Mouse (Mus musculus): ENCODE data around the gene Fxyd1. TPM values are rescaled to one million over a fixed set of nuclear protein-coding genes. Genes with fewer than 3 reads are reported as not detected.
A peak's percentile ranks its signal among the peaks of the same experiment; 100 is the strongest.

Gene Fxyd1
- polyA plus RNA-seq, 1 experiment from 2014 or later, result 1,006 TPM

- Histone ChIP-seq H3K9ac (ENCODE audit: low read length) (no peak overlapping the region), H3K4me2 (ENCODE audit: low read depth, low read length) (no peak overlapping the region), H3K9me3 (replicated peaks; ENCODE audit: control insufficient read depth, low read length) (no peaks in the 10 kb centered on the region; the same call in 1 of the 2 replicates), H3K4me1 (ENCODE audit: control insufficient read depth, insufficient read depth, low read length) (peaks cover 4% of the 10 kb centered on the region), H3K36me3 (ENCODE audit: control insufficient read depth, insufficient read depth) (no peaks in the 10 kb centered on the region), H3K27me3 (ENCODE audit: control insufficient read depth, insufficient read depth, low read length) (no peaks in the 10 kb centered on the region), H3K4me3 (ENCODE audit: low read length) (no peak overlapping the region), H3K27ac (ENCODE audit: low read length) (no peak overlapping the region)
- ATAC-seq (replicated peaks; ENCODE audit: extremely low read depth, insufficient read depth, low FRiP score), result no peak
- 36% methylated on average over 1 of the region's 1 CpGs for WGBS
These were observed 24.1 kb upstream of the Fxyd1 start for GRCm38 (mm10) chr7:31081106-31081505.

GRCm38 (mm10) chr7:31080611-31081010 is 23.6 kb upstream of the Fxyd1 start:
- Histone ChIP-seq H3K9me3 (replicated peaks; ENCODE audit: control insufficient read depth, low read length) (no peaks in the 10 kb centered on the region; the same call in 1 of the 2 replicates), H3K36me3 (ENCODE audit: control insufficient read depth, insufficient read depth) (no peaks in the 10 kb centered on the region), H3K4me3 (ENCODE audit: low read length) (no peak overlapping the region), H3K27ac (ENCODE audit: low read length) (no peak overlapping the region), H3K27me3 (ENCODE audit: control insufficient read depth, insufficient read depth, low read length) (no peaks in the 10 kb centered on the region), H3K9ac (ENCODE audit: low read length) (no peak overlapping the region), H3K4me2 (ENCODE audit: low read depth, low read length) (no peak overlapping the region), H3K4me1 (ENCODE audit: control insufficient read depth, insufficient read depth, low read length) (peaks cover 4% of the 10 kb centered on the region)
- no peak for ATAC-seq (replicated peaks; ENCODE audit: extremely low read depth, insufficient read depth, low FRiP score)
- 60% methylated on average over 3 of the region's 3 CpGs for WGBS

- Histone ChIP-seq H3K27me3 (ENCODE audit: control insufficient read depth, insufficient read depth, low read length) (no peaks in the 10 kb centered on the region), H3K4me3 (ENCODE audit: low read length) (no peak overlapping the region), H3K4me1 (ENCODE audit: control insufficient read depth, insufficient read depth, low read length) (no peaks in the 10 kb centered on the region; the same call in 1 of the 2 replicates), H3K9ac (ENCODE audit: low read length) (no peak overlapping the region), H3K4me2 (ENCODE audit: low read depth, low read length) (no peak overlapping the region), H3K27ac (ENCODE audit: low read length) (no peak overlapping the region), H3K36me3 (ENCODE audit: control insufficient read depth, insufficient read depth) (no peaks in the 10 kb centered on the region), H3K9me3 (replicated peaks; ENCODE audit: control insufficient read depth, low read length) (no peaks in the 10 kb centered on the region; the same call in 1 of the 2 replicates)
- ATAC-seq (replicated peaks; ENCODE audit: extremely low read depth, insufficient read depth, low FRiP score), result no peak
- 79% methylated on average over 8 of the region's 8 CpGs for WGBS
These were observed 22.7 kb upstream of the Fxyd1 start for GRCm38 (mm10) chr7:31079670-31080069.

GRCm38 (mm10) chr7:31077885-31078445 is 21.0 kb upstream of the Fxyd1 start:
- no peak overlapping the region for H3K9ac ChIP-seq (ENCODE audit: low read length)
- no peaks in the 10 kb centered on the region for H3K4me1 ChIP-seq (ENCODE audit: control insufficient read depth, insufficient read depth, low read length)
- ATAC-seq (replicated peaks; ENCODE audit: extremely low read depth, insufficient read depth, low FRiP score), result no peak
- H3K36me3 ChIP-seq (ENCODE audit: control insufficient read depth, insufficient read depth), result no peaks in the 10 kb centered on the region
- WGBS, result 30% methylated on average over 5 of the region's 5 CpGs
- H3K4me3 ChIP-seq (ENCODE audit: low read length), result no peak overlapping the region
- no peaks in the 10 kb centered on the region; the same call in 1 of the 2 replicates for H3K9me3 ChIP-seq (replicated peaks; ENCODE audit: control insufficient read depth, low read length)
- H3K4me2 ChIP-seq (ENCODE audit: low read depth, low read length), result no peak overlapping the region
- no peak overlapping the region for H3K27ac ChIP-seq (ENCODE audit: low read length)
- no peaks in the 10 kb centered on the region for H3K27me3 ChIP-seq (ENCODE audit: control insufficient read depth, insufficient read depth, low read length)

- Histone ChIP-seq H3K36me3 (ENCODE audit: control insufficient read depth, insufficient read depth) (no peaks in the 10 kb centered on the region), H3K4me2 (ENCODE audit: low read depth, low read length) (no peak overlapping the region), H3K4me1 (ENCODE audit: control insufficient read depth, insufficient read depth, low read length) (no peaks in the 10 kb centered on the region), H3K9me3 (replicated peaks; ENCODE audit: control insufficient read depth, low read length) (no peaks in the 10 kb centered on the region; the same call in 1 of the 2 replicates), H3K27ac (ENCODE audit: low read length) (no peak overlapping the region), H3K27me3 (ENCODE audit: control insufficient read depth, insufficient read depth, low read length) (no peaks in the 10 kb centered on the region), H3K9ac (ENCODE audit: low read length) (no peak overlapping the region), H3K4me3 (ENCODE audit: low read length) (no peak overlapping the region)
- WGBS, result 55% methylated on average over 6 of the region's 6 CpGs
- no peak for ATAC-seq (replicated peaks; ENCODE audit: extremely low read depth, insufficient read depth, low FRiP score)
These were observed 20.5 kb upstream of the Fxyd1 start for GRCm38 (mm10) chr7:31077470-31077869.

GRCm38 (mm10) chr7:31076492-31076891 is 19.5 kb upstream of the Fxyd1 start, which contains the start of gene Fxyd3:
Fxyd3 (minus strand) TSS chr7:31076704.
- Histone ChIP-seq H3K36me3 (ENCODE audit: control insufficient read depth, insufficient read depth) (no peaks in the 10 kb centered on the region), H3K9ac (ENCODE audit: low read length) (no peak within 1 kb of the TSS), H3K27ac (ENCODE audit: low read length) (no peak within 1 kb of the TSS), H3K27me3 (ENCODE audit: control insufficient read depth, insufficient read depth, low read length) (no peaks in the 10 kb centered on the region), H3K9me3 (replicated peaks; ENCODE audit: control insufficient read depth, low read length) (no peaks in the 10 kb centered on the region; the same call in 1 of the 2 replicates), H3K4me2 (ENCODE audit: low read depth, low read length) (peak within 1 kb of the TSS; percentile 10; the same call in 1 of the 2 replicates), H3K4me3 (ENCODE audit: low read length) (no peak within 1 kb of the TSS), H3K4me1 (ENCODE audit: control insufficient read depth, insufficient read depth, low read length) (no peaks in the 10 kb centered on the region)
- 51% methylated on average over 5 of the region's 5 CpGs for WGBS
- no peak for ATAC-seq (replicated peaks; ENCODE audit: extremely low read depth, insufficient read depth, low FRiP score)

- H3K4me2 ChIP-seq (ENCODE audit: low read depth, low read length), result no peak overlapping the region
- no peak overlapping the region for H3K27ac ChIP-seq (ENCODE audit: low read length)
- no peak overlapping the region for H3K9ac ChIP-seq (ENCODE audit: low read length)
- H3K4me3 ChIP-seq (ENCODE audit: low read length), result no peak overlapping the region
- ATAC-seq (replicated peaks; ENCODE audit: extremely low read depth, insufficient read depth, low FRiP score), result no peak
- no peaks in the 10 kb centered on the region for H3K36me3 ChIP-seq (ENCODE audit: control insufficient read depth, insufficient read depth)
- no peaks in the 10 kb centered on the region for H3K4me1 ChIP-seq (ENCODE audit: control insufficient read depth, insufficient read depth, low read length)
- no peaks in the 10 kb centered on the region for H3K9me3 ChIP-seq (replicated peaks; ENCODE audit: control insufficient read depth, low read length)
- 71% methylated on average over 5 of the region's 5 CpGs for WGBS
- H3K27me3 ChIP-seq (ENCODE audit: control insufficient read depth, insufficient read depth, low read length), result no peaks in the 10 kb centered on the region
These were observed 17.7 kb upstream of the Fxyd1 start for GRCm38 (mm10) chr7:31074713-31075069.

GRCm38 (mm10) chr7:31074061-31074712 is 17.2 kb upstream of the Fxyd1 start:
- ATAC-seq (replicated peaks; ENCODE audit: extremely low read depth, insufficient read depth, low FRiP score), result no peak
- Histone ChIP-seq H3K4me2 (ENCODE audit: low read depth, low read length) (no peak overlapping the region), H3K27ac (ENCODE audit: low read length) (no peak overlapping the region), H3K4me3 (ENCODE audit: low read length) (no peak overlapping the region), H3K9ac (ENCODE audit: low read length) (no peak overlapping the region), H3K9me3 (replicated peaks; ENCODE audit: control insufficient read depth, low read length) (no peaks in the 10 kb centered on the region), H3K36me3 (ENCODE audit: control insufficient read depth, insufficient read depth) (no peaks in the 10 kb centered on the region), H3K27me3 (ENCODE audit: control insufficient read depth, insufficient read depth, low read length) (no peaks in the 10 kb centered on the region), H3K4me1 (ENCODE audit: control insufficient read depth, insufficient read depth, low read length) (no peaks in the 10 kb centered on the region)
- WGBS, result 65% methylated on average over 7 of the region's 7 CpGs

- H3K4me2 ChIP-seq (ENCODE audit: low read depth, low read length), result no peak overlapping the region
These were observed 16.5 kb upstream of the Fxyd1 start for GRCm38 (mm10) chr7:31073546-31073945.

More at GRCm38 (mm10) chr7:31073546-31073945, 16.5 kb upstream of the Fxyd1 start:
- no peaks in the 10 kb centered on the region for H3K4me1 ChIP-seq (ENCODE audit: control insufficient read depth, insufficient read depth, low read length)
- no peaks in the 10 kb centered on the region for H3K36me3 ChIP-seq (ENCODE audit: control insufficient read depth, insufficient read depth)
- H3K27ac ChIP-seq (ENCODE audit: low read length), result no peak overlapping the region
- no peak overlapping the region for H3K9ac ChIP-seq (ENCODE audit: low read length)
- ATAC-seq (replicated peaks; ENCODE audit: extremely low read depth, insufficient read depth, low FRiP score), result no peak
- H3K27me3 ChIP-seq (ENCODE audit: control insufficient read depth, insufficient read depth, low read length), result no peaks in the 10 kb centered on the region
- no peaks in the 10 kb centered on the region for H3K9me3 ChIP-seq (replicated peaks; ENCODE audit: control insufficient read depth, low read length)
- H3K4me3 ChIP-seq (ENCODE audit: low read length), result no peak overlapping the region
